ENCODE assay signal across 19 mouse cellular contexts in the genomic region with DNA sequence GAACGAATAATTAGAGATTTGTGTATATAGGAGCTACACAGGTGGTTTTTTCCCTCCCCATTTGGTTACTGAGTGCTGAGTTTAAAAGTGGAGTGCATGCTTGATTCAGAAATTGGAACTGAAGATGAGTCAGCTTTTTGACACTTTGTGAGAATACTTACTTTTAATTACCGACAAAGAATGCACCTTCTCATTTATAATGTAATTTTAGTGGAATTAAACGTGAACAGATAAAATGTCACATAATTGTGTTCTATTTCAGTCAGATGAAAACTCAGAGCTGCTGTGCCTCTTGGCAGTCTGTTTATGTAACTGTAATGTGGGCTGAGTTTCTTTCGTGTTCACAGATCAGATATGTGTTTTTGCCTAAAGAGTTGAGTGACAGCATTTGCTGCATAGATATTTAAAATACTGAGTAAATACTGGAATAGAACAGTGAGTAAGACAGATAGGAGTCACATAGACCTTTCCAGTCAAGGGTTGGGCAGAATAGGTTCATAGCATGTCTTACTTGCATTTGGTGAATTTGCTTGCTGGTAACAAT. TPM values are rescaled to one million over a fixed set of nuclear protein-coding genes. Genes with fewer than 3 reads are reported as not detected.
DNase-seq lines count a peak whose midpoint lies in the region; ATAC-seq and TF ChIP-seq lines count a peak whose summit lies in the region.
"Had no signal": no experiment of that assay in that cellular context is flagged by ENCODE, and none has a peak within 500 bp of the region (broad histone marks: within the 10 kb centered on the region; RNA-seq: fewer than 3 reads in every experiment).

No protein-coding gene starts in this region.

- no peak for ATAC-seq in midbrain, embryonic 11.5 days (ENCODE audit: low FRiP score)
- ATAC-seq in midbrain, embryonic 14.5 days (ENCODE audit: low FRiP score, low TSS enrichment) = no peak
- no peak for ATAC-seq in stomach, postnatal 0 days (ENCODE audit: low FRiP score, low TSS enrichment)
- ATAC-seq: activated CD4-positive, CD25-positive, alpha-beta regulatory T cell, adult 4 months; forebrain, embryonic 13.5 days; forebrain, postnatal 0 days; hindbrain, postnatal 0 days; Patski had no signal

- no peaks in the 10 kb centered on the region for H3K9me3 ChIP-seq in midbrain, embryonic 11.5 days (ENCODE audit: control insufficient read depth, low read length)
- H3K9me3 ChIP-seq in midbrain, embryonic 14.5 days (ENCODE audit: control insufficient read depth, low read length) = no peaks in the 10 kb centered on the region
- H3K9me3 ChIP-seq in stomach, postnatal 0 days (ENCODE audit: control insufficient read depth, low read length) = no peaks in the 10 kb centered on the region
- H3K9me3 ChIP-seq: forebrain, embryonic 13.5 days; heart, embryonic 12.5 days; hindbrain, embryonic 13.5 days had no signal

- H3K36me3 ChIP-seq in midbrain, embryonic 11.5 days (ENCODE audit: control insufficient read depth, insufficient read depth, low read length) = no peaks in the 10 kb centered on the region
- H3K36me3 ChIP-seq in midbrain, embryonic 14.5 days (ENCODE audit: control insufficient read depth, insufficient read depth, low read length) = no peaks in the 10 kb centered on the region
- no peaks in the 10 kb centered on the region for H3K36me3 ChIP-seq in stomach, postnatal 0 days (ENCODE audit: control insufficient read depth, insufficient read depth, low read length)
- H3K36me3 ChIP-seq: embryonic facial prominence, embryonic 10.5 days; heart, embryonic 12.5 days; hindbrain, embryonic 13.5 days had no signal

- no peak for TF ChIP-seq CTCF in gastrocnemius, adult 2 months (IDR thresholded peaks at IDR 0.05)
- TF ChIP-seq CTCF in stomach, postnatal 0 days (IDR thresholded peaks at IDR 0.05; ENCODE audit: low read depth) = no peak

- intact Hi-C loops in gastrocnemius, adult 2 months (cut with DNase I) = no loop called here

- no peaks in the 10 kb centered on the region for H3K4me1 ChIP-seq in midbrain, embryonic 11.5 days (ENCODE audit: control insufficient read depth, insufficient read depth, low read length)
- no peaks in the 10 kb centered on the region for H3K4me1 ChIP-seq in midbrain, embryonic 14.5 days (ENCODE audit: control insufficient read depth, insufficient read depth, low read length)
- no peaks in the 10 kb centered on the region for H3K4me1 ChIP-seq in stomach, postnatal 0 days (replicated peaks; ENCODE audit: control insufficient read depth, insufficient read depth)
- H3K4me1 ChIP-seq: embryonic facial prominence, embryonic 10.5 days had no signal

- H3K4me2 ChIP-seq in midbrain, embryonic 11.5 days = no peak overlapping the region
- H3K4me2 ChIP-seq in midbrain, embryonic 14.5 days (ENCODE audit: low read length) = no peak overlapping the region
- H3K4me2 ChIP-seq in stomach, postnatal 0 days (replicated peaks; ENCODE audit: low read depth) = no peak overlapping the region
- H3K4me2 ChIP-seq: forebrain, embryonic 13.5 days; heart, embryonic 12.5 days; hindbrain, embryonic 13.5 days had no signal

- H3K27ac ChIP-seq in gastrocnemius, adult 2 months = peak overlapping the region; percentile 62; the same call in 1 of the 2 replicates
- H3K27ac ChIP-seq in midbrain, embryonic 11.5 days (ENCODE audit: low read depth, low read length) = no peak overlapping the region
- no peak overlapping the region for H3K27ac ChIP-seq in midbrain, embryonic 14.5 days (replicated peaks; ENCODE audit: low read depth, low read length)
- peak overlapping the region; percentile 41; the same call in 1 of the 2 replicates for H3K27ac ChIP-seq in stomach, postnatal 0 days (replicated peaks)
- H3K27ac ChIP-seq: embryonic facial prominence, embryonic 10.5 days; forebrain, embryonic 13.5 days; hindbrain, embryonic 13.5 days; hindbrain, postnatal 0 days had no signal

- no peak overlapping the region for H3K9ac ChIP-seq in midbrain, embryonic 11.5 days (ENCODE audit: low read length)
- H3K9ac ChIP-seq in midbrain, embryonic 14.5 days (replicated peaks; ENCODE audit: low read length) = no peak overlapping the region
- H3K9ac ChIP-seq in stomach, postnatal 0 days (ENCODE audit: low read length) = no peak overlapping the region
- H3K9ac ChIP-seq: forebrain, embryonic 13.5 days; forebrain, postnatal 0 days; heart, embryonic 12.5 days; hindbrain, embryonic 13.5 days had no signal

- no peak overlapping the region for H3K4me3 ChIP-seq in gastrocnemius, adult 2 months
- H3K4me3 ChIP-seq in midbrain, embryonic 11.5 days (ENCODE audit: low read depth, low read length) = no peak overlapping the region
- H3K4me3 ChIP-seq in midbrain, embryonic 14.5 days (replicated peaks; ENCODE audit: low read depth, low read length) = no peak overlapping the region
- no peak overlapping the region for H3K4me3 ChIP-seq in stomach, postnatal 0 days (ENCODE audit: low read depth, low read length)
- H3K4me3 ChIP-seq: embryonic facial prominence, embryonic 10.5 days; forebrain, embryonic 13.5 days; heart, embryonic 12.5 days; hindbrain, embryonic 13.5 days had no signal

- TF ChIP-seq EP300 in stomach, postnatal 0 days (optimal IDR thresholded peaks at IDR 0.05) = no peak

- no peak for DNase-seq in gastrocnemius, adult 2 months
- DNase-seq in gastrocnemius, adult 8-10 months (ENCODE audit: low spot score in 2 of 2) = no peak
- DNase-seq in layer of hippocampus, adult 9-11 months = peak; percentile 29
- no peak for DNase-seq in layer of hippocampus, postnatal 10 days (ENCODE audit: low spot score in 2 of 2)
- DNase-seq in midbrain, embryonic 11.5 days (ENCODE audit: low spot score, missing footprints) = peak; percentile 53
- no peak for DNase-seq in midbrain, embryonic 14.5 days
- DNase-seq in stomach, postnatal 0 days (ENCODE audit: low spot score) = no peak
- no peak for DNase-seq in urinary bladder, postnatal 10 days (ENCODE audit: low spot score)
- DNase-seq: cerebellum, adult 2 months; cerebellum, postnatal 10 days; forebrain, postnatal 0 days; gastrocnemius, postnatal 14 days had no signal

- no peaks in the 10 kb centered on the region for H3K27me3 ChIP-seq in midbrain, embryonic 11.5 days (ENCODE audit: control insufficient read depth, insufficient read depth, low read length)
- H3K27me3 ChIP-seq in midbrain, embryonic 14.5 days (ENCODE audit: control insufficient read depth, insufficient read depth, low read length) = no peaks in the 10 kb centered on the region
- H3K27me3 ChIP-seq in stomach, postnatal 0 days (ENCODE audit: control insufficient read depth, insufficient read depth, low read length) = no peaks in the 10 kb centered on the region
- H3K27me3 ChIP-seq: forebrain, embryonic 13.5 days; heart, embryonic 12.5 days; hindbrain, embryonic 13.5 days; Patski had no signal

- WGBS in midbrain, embryonic 11.5 days = 90% methylated on average over 4 of the region's 4 CpGs
- WGBS in midbrain, embryonic 14.5 days = 89% methylated on average over 4 of the region's 4 CpGs
- WGBS in stomach, postnatal 0 days = 44% methylated on average over 4 of the region's 4 CpGs

RNA-seq across cellular contexts. Expression of a gene that starts 51.9 kb away (rescaled TPM):
- total RNA-seq in gastrocnemius, adult 2 months (2021) = 1 to 10 TPM; 6.6 to 7.6 TPM
- 1 to 10 TPM; 5.7 to 9.6 (median 8.3) TPM for total RNA-seq in gastrocnemius, adult 8-10 months (2022)
- total RNA-seq in layer of hippocampus, postnatal 10 days (2021) = 100 to 1,000 TPM; 183 to 196 TPM
- 6.9 and 7.2 TPM in 2 replicates for polyA plus RNA-seq in midbrain, embryonic 11.5 days (2014; fragmentation: Nextera tagmentation; extraction: Ambion mirVana)
- polyA plus RNA-seq in midbrain, embryonic 14.5 days (2014; fragmentation: Nextera tagmentation; extraction: Ambion mirVana) = 18.0 and 19.7 TPM in 2 replicates
- polyA plus RNA-seq in stomach, postnatal 0 days (2015; fragmentation: Nextera tagmentation; extraction: Ambion mirVana) = 8.8 and 11.4 TPM in 2 replicates
- polyA plus RNA-seq: activated CD4-positive, CD25-positive, alpha-beta regulatory T cell, adult 4 months had no signal

Comparison
In these comparisons a context has a peak if more than half of its experiments do, and no peak if none do; other contexts are left out.
1. DNase-seq: peak in layer of hippocampus, adult 9-11 months (single experiment) and midbrain, embryonic 11.5 days (single experiment); none in gastrocnemius, adult 2 months (single experiment), gastrocnemius, adult 8-10 months (0 of 2), layer of hippocampus, postnatal 10 days (0 of 2), midbrain, embryonic 14.5 days (single experiment), stomach, postnatal 0 days (single experiment) and urinary bladder, postnatal 10 days (single experiment).
2. H3K27ac ChIP-seq: peak in gastrocnemius, adult 2 months (single experiment) and stomach, postnatal 0 days (single experiment); none in midbrain, embryonic 11.5 days (single experiment) and midbrain, embryonic 14.5 days (single experiment).
3. RNA of a gene that starts 51.9 kb away (total RNA-seq): 183 to 196 TPM in layer of hippocampus, postnatal 10 days; 5.7 to 9.6 TPM in gastrocnemius, adult 8-10 months and 6.6 to 7.6 TPM in gastrocnemius, adult 2 months; every median in the first group is over 10 times any median in the second.